Comparison of ENCODE assay signal across 11 mouse cellular contexts in the genomic region with DNA sequence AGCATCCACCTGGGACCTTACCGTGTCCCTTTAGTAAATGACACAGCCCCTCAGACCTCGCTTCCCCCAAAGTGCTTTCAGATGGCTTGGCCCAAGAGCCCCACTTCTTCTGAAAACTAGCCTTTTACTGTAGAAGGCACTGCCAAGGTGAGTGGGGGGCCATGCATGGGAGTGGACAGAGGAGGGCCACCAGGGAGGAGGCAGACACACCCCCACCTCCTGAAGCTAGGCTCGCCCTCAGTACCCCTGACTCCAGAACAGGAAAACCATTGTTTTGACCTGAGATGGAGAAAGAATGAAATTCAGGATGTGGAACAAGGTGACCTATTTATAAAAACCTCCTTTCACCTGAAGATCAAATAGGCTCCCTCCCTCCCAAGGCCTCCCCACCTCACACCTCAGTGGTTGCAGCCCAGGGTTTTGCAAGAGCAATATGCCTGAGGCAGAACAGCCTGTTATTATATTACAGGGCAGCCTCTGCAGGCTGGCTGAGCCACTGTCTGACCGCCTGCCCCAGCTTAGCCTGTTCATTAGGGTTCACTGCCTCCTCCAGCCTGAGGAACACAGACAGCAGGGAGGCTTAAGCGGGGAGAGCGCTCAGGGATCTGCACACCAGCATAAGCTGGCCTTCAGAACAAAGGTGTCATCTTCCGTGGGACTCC. TPM values are rescaled to one million over a fixed set of nuclear protein-coding genes. Genes with fewer than 3 reads are reported as not detected.
DNase-seq lines count a peak whose midpoint lies in the region; ATAC-seq and TF ChIP-seq lines count a peak whose summit lies in the region.
"Had no signal": no experiment of that assay in that cellular context is flagged by ENCODE, and none has a peak within 500 bp of the region (broad histone marks: within the 10 kb centered on the region; RNA-seq: fewer than 3 reads in every experiment).

No protein-coding gene starts in this region.

- H3K4me2 ChIP-seq in intestine, embryonic 15.5 days (replicated peaks), result no peak overlapping the region
- no peak overlapping the region for H3K4me2 ChIP-seq in intestine, postnatal 0 days (replicated peaks; ENCODE audit: low read depth)
- H3K4me2 ChIP-seq in limb, embryonic 11.5 days (ENCODE audit: low read depth, severe bottlenecking), result 0 out of 2 replicates have a peak overlapping the region, but pooled peaks have one; percentile 7
- H3K4me2 ChIP-seq: heart, embryonic 11.5 days; liver, embryonic 13.5 days had no signal

- no peaks in the 10 kb centered on the region for H3K36me3 ChIP-seq in intestine, embryonic 15.5 days
- no peaks in the 10 kb centered on the region; the same call in 1 of the 2 replicates for H3K36me3 ChIP-seq in intestine, postnatal 0 days (ENCODE audit: control insufficient read depth, insufficient read depth)
- H3K36me3 ChIP-seq in E14TG2a.4 (ENCODE audit: insufficient read depth, low read length), result no peaks in the 10 kb centered on the region
- H3K36me3 ChIP-seq in limb, embryonic 11.5 days (ENCODE audit: control insufficient read depth, insufficient read depth, low read length), result no peaks in the 10 kb centered on the region
- H3K36me3 ChIP-seq: liver, embryonic 13.5 days had no signal

- no peaks in the 10 kb centered on the region for H3K27me3 ChIP-seq in intestine, embryonic 15.5 days (replicated peaks)
- H3K27me3 ChIP-seq in intestine, postnatal 0 days (replicated peaks; ENCODE audit: control insufficient read depth, insufficient read depth, low read length), result no peaks in the 10 kb centered on the region
- H3K27me3 ChIP-seq in E14TG2a.4 (ENCODE audit: insufficient read depth, low read length), result no peaks in the 10 kb centered on the region
- no peaks in the 10 kb centered on the region for H3K27me3 ChIP-seq in limb, embryonic 11.5 days (ENCODE audit: control insufficient read depth, insufficient read depth, low read length)

- DNase-seq in forelimb bud, embryonic 11.5 days (ENCODE audit: low read depth, low spot score), result peak; percentile 67
- DNase-seq in limb, embryonic 11.5 days (ENCODE audit: low spot score), result peak; percentile 60
- DNase-seq in layer of hippocampus, postnatal 36 days, result no peak
- DNase-seq: cerebellum, adult 9-11 months; liver, embryonic 13.5 days; thymus, postnatal 25 days had no signal

- 0 out of 2 replicates have a peak overlapping the region, but pooled peaks have one; percentile 2 for H3K27ac ChIP-seq in intestine, embryonic 15.5 days
- H3K27ac ChIP-seq in intestine, postnatal 0 days (ENCODE audit: low read depth, low read length), result no peak overlapping the region
- peak overlapping the region; percentile 89 for H3K27ac ChIP-seq in limb, embryonic 11.5 days (replicated peaks; ENCODE audit: low read depth, low read length)
- H3K27ac ChIP-seq: liver, embryonic 13.5 days had no signal

- H3K9ac ChIP-seq in intestine, embryonic 15.5 days, result no peak overlapping the region
- no peak overlapping the region for H3K9ac ChIP-seq in intestine, postnatal 0 days (ENCODE audit: low read depth, low read length)
- H3K9ac ChIP-seq in limb, embryonic 11.5 days (ENCODE audit: low read length), result no peak overlapping the region
- H3K9ac ChIP-seq: liver, embryonic 13.5 days had no signal

- no peak overlapping the region for H3K4me3 ChIP-seq in intestine, embryonic 15.5 days (replicated peaks)
- no peak overlapping the region for H3K4me3 ChIP-seq in intestine, postnatal 0 days (ENCODE audit: low read depth, low read length)
- 0 out of 2 replicates have a peak overlapping the region, but pooled peaks have one; percentile 20 for H3K4me3 ChIP-seq in E14TG2a.4 (replicated peaks; ENCODE audit: low read length)
- no peak overlapping the region for H3K4me3 ChIP-seq in limb, embryonic 11.5 days (ENCODE audit: low read depth, low read length)
- H3K4me3 ChIP-seq: liver, embryonic 13.5 days had no signal

- 74% methylated on average over 7 of the region's 7 CpGs for WGBS in intestine, embryonic 15.5 days
- 76% methylated on average over 7 of the region's 7 CpGs for WGBS in intestine, postnatal 0 days
- 44% methylated on average over 7 of the region's 7 CpGs for whole genome bisulfite sequencing in limb, embryonic 11.5 days

- peaks cover 46% of the 10 kb centered on the region for H3K4me1 ChIP-seq in intestine, embryonic 15.5 days (replicated peaks)
- H3K4me1 ChIP-seq in intestine, postnatal 0 days (replicated peaks; ENCODE audit: control insufficient read depth, insufficient read depth, low read length), result peaks cover 17% of the 10 kb centered on the region
- peaks cover 59% of the 10 kb centered on the region for H3K4me1 ChIP-seq in E14TG2a.4 (replicated peaks; ENCODE audit: low read depth, low read length)
- H3K4me1 ChIP-seq in limb, embryonic 11.5 days (ENCODE audit: control insufficient read depth, insufficient read depth, low read length), result peaks cover 60% of the 10 kb centered on the region
- H3K4me1 ChIP-seq: liver, embryonic 13.5 days had no signal

- no peaks in the 10 kb centered on the region for H3K9me3 ChIP-seq in intestine, embryonic 15.5 days
- no peaks in the 10 kb centered on the region for H3K9me3 ChIP-seq in intestine, postnatal 0 days (ENCODE audit: control insufficient read depth)
- H3K9me3 ChIP-seq in E14TG2a.4 (ENCODE audit: low read length), result no peaks in the 10 kb centered on the region
- H3K9me3 ChIP-seq in limb, embryonic 11.5 days (ENCODE audit: control insufficient read depth, low read length), result no peaks in the 10 kb centered on the region
- H3K9me3 ChIP-seq: liver, embryonic 13.5 days had no signal

- ATAC-seq in intestine, embryonic 15.5 days, result peak; percentile 29; the same call in 1 of the 2 replicates
- no peak for ATAC-seq in intestine, postnatal 0 days
- ATAC-seq in limb, embryonic 11.5 days (ENCODE audit: insufficient number of reproducible peaks, low FRiP score, low TSS enrichment, low read depth), result peak; percentile 61; the same call in 1 of the 2 replicates
- ATAC-seq in monocyte, adult 5-6 weeks (replicated peaks; ENCODE audit: insufficient number of reproducible peaks, low FRiP score, low TSS enrichment, poor library complexity, severe bottlenecking), result no peak

- TF ChIP-seq CTCF in intestine, postnatal 0 days (IDR thresholded peaks at IDR 0.05; ENCODE audit: low read depth), result no peak
- TF ChIP-seq CTCF in E14TG2a.4 (conservative IDR thresholded peaks at IDR 0.05; ENCODE audit: low read length), result no peak

RNA-seq across cellular contexts. Expression of gene Spsb1, which starts 41.0 kb away (rescaled TPM):
- polyA plus RNA-seq in intestine, embryonic 15.5 days (2015; fragmentation: Nextera tagmentation; extraction: Ambion mirVana), result 17.0 and 18.2 TPM in 2 replicates
- 26.4 and 26.5 TPM in 2 replicates for polyA plus RNA-seq in intestine, postnatal 0 days (2015; fragmentation: Nextera tagmentation; extraction: Ambion mirVana)
- 12.8 and 16.4 TPM in 2 replicates for polyA plus RNA-seq in limb, embryonic 11.5 days (2014; fragmentation: Nextera tagmentation; extraction: Ambion mirVana)
- total RNA-seq in monocyte, adult 5-6 weeks (2017), result 0.39 TPM in 1 of 3 replicates, not detected in the others
- 10 to 100 TPM; 24.1 to 34.9 TPM for total RNA-seq in layer of hippocampus, postnatal 36 days (2021)

Comparison
In these comparisons a context has a peak if more than half of its experiments do, and no peak if none do; other contexts are left out.
1. ATAC-seq: peak in intestine, embryonic 15.5 days (single experiment) and limb, embryonic 11.5 days (single experiment); none in intestine, postnatal 0 days (single experiment) and monocyte, adult 5-6 weeks (single experiment).
2. DNase-seq: peak in forelimb bud, embryonic 11.5 days (single experiment) and limb, embryonic 11.5 days (single experiment); none in layer of hippocampus, postnatal 36 days (0 of 2).